Mouse (Mus musculus): Measurements from ENCODE around the gene Colgalt2. TPM values are rescaled to one million over a fixed set of nuclear protein-coding genes. Genes with fewer than 3 reads are reported as not detected.

The Colgalt2 gene
- polyA plus RNA-seq, 1 experiment from 2014 or later: 0.29 TPM

DNA sequence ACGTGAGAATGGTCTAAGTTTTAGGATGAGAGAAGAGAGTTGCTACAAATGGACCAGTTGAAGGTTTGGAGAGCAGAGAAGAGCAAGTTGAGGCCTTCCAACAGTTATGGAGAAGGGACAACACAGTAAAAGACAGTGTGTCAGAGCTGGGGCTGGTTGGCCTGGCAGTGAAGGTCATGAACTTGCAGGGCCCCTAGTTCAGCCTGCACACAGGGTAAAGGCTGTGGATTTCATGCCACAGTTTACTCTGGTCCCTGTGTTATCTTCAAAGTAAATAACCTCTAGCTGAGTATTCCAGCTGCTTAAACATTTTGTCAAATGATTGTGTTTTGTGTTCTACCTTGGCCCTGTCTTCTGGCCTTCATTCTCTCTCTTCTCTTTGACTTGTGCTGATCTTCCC is 922 bp upstream of the Colgalt2 start:
- WGBS (ENCODE audit: insufficient replicate concordance): 24% methylated on average over 1 of the region's 1 CpGs
- ATAC-seq (ENCODE audit: low read depth) (peak; percentile 68), DNase-seq (no peak)
- Histone ChIP-seq H3K36me3 (no peaks in the 10 kb centered on the region), H3K27ac (no peak overlapping the region), H3K4me3 (replicated peaks) (no peak overlapping the region), H3K9me3 (replicated peaks) (peaks cover 4% of the 10 kb centered on the region; the same call in 1 of the 2 replicates), H3K4me1 (replicated peaks) (0 out of 2 replicates have a peak, but pooled peaks cover 3% of the 10 kb centered on the region), H3K4me2 (no peak overlapping the region), H3K27me3 (peaks cover 47% of the 10 kb centered on the region), H3K9ac (no peak overlapping the region)

DNA sequence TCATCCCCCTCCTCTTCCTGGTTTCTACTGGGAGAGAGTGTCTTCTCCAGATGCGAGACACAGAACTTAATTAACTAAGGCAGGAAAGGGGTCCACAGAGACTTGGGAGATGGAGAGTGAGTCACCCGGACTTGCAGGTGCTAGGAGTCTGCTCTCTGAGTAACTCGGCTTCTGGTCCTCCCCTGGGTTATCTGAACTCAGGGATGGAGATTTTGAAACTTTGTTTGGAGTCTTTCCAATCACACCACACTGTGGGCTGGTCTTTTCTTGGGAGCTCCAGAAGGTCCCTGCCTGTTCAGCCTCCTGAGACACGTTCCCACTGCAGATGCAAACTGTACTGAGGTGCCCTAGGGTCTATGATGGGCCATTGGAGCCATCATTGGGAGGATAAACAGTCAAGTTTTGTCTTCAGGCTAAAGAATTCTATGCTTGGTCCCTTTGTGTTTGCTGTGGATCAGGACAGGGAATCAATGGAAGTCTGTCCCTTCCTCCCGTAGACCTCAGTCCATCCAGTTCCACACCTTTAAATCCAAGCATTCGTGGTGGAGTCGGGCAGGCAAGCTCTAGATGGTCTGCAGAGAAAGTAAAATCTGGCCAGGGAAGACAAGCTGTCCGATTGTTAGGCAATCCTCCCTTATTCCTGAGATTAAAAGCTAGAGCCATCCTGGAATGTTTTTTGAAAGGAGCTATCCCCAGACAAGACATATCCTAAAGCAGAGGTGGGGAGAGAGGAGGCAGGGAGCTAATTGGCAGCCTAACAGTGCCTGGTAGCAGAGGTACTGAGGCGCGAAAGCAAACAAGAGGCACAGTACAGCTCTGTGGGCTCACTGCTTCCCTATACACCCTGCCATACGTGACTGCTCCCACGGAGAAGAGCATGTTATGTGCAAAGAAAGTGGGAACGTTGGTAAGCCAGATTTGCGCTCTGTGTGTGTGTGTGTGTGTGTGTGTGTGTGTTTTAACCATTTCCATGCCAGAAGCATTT is 1.2 kb downstream of the Colgalt2 start:
- WGBS (ENCODE audit: insufficient replicate concordance): 20% methylated on average over 14 of the region's 14 CpGs
- H3K9ac ChIP-seq: no peak overlapping the region
- 0 out of 2 replicates have a peak, but pooled peaks cover 3% of the 10 kb centered on the region for H3K4me1 ChIP-seq (replicated peaks)
- H3K4me2 ChIP-seq: peak overlapping the region; percentile 63
- H3K36me3 ChIP-seq: no peaks in the 10 kb centered on the region
- ATAC-seq (ENCODE audit: low read depth) (no peak), DNase-seq (no peak)
- H3K4me3 ChIP-seq (replicated peaks): peak overlapping the region; percentile 54; the same call in 1 of the 2 replicates
- H3K27ac ChIP-seq: no peak overlapping the region
- peaks cover 47% of the 10 kb centered on the region for H3K27me3 ChIP-seq
- H3K9me3 ChIP-seq (replicated peaks): 0 out of 2 replicates have a peak, but pooled peaks cover 4% of the 10 kb centered on the region

DNA sequence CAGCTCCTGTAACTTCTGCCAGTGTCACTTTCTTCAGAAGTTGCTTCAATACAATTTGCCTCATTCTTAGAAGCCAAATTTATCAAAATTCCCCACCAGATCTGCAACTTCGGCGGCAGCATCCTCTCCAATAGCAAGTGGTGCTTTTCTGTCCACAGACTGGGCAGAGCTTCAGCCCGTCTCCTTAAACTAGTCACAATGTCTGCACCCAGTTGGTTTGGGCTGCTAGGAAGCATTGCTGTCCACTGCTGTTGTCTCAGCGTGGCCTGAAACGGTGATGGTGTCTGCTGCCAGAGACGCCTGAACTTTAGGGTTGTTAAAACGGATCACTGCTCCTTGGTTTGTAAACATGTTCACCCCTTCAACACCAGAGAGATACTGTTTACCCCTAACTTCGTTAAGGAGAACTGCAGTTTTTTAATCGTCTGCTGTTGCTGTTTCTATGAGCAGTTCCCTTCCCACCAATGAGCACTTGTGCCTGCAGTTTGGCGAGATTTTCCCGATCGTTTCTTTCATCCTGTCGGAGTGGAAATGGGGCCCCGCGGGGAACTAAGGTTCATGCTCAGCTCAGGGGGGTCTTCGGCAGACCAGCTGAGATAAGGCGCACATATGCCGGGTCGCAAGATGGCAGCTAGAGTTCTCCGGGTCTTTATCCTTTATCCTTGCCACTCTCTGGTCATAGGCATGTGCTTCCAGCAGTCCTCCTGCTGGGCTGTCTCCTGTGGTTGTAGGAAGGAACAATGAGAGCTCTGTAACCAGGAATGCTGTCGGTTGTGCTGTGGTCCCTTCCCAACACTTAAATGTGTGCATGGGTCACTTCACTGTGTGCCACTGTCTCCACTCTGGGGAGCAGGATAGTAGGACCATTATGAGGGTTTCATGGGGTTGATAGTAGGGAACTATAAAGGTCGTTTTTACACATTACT is 7.7 kb downstream of the Colgalt2 start:
- DNase-seq: no peak
- H3K4me2 ChIP-seq: no peak overlapping the region

DNA sequence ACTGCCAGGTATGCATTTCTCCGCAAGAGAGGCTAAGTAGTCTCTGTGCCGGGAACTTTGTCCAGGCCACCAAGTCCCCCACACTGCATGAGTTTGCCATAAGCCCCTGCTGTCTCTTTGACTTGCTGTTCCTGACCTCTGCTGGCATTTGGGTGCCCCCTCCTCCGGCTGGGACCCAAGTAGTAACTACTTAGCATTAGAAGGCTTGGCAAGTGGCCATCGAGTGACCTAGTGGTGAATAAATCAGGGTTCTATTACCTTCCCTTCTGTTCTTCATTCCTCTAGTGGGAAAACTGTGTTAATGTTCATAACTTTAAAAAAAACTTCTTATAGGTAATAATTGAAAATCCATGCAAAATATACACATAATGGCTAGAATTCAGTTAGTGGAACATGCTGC is 9.7 kb downstream of the Colgalt2 start:
- H3K9me3 ChIP-seq (replicated peaks): 0 out of 2 replicates have a peak, but pooled peaks cover 2% of the 10 kb centered on the region
- WGBS (ENCODE audit: insufficient replicate concordance): 65% methylated on average over 4 of the region's 4 CpGs
- H3K4me1 ChIP-seq (replicated peaks): no peaks in the 10 kb centered on the region

More for the DNA sequence above, 7.7 kb downstream of the Colgalt2 start:
- Histone ChIP-seq H3K4me1 (replicated peaks) (no peaks in the 10 kb centered on the region), H3K36me3 (no peaks in the 10 kb centered on the region), H3K9ac (no peak overlapping the region), H3K27me3 (peaks cover 9% of the 10 kb centered on the region), H3K9me3 (replicated peaks) (0 out of 2 replicates have a peak, but pooled peaks cover under 1% of the 10 kb centered on the region), H3K4me3 (replicated peaks) (no peak overlapping the region), H3K27ac (no peak overlapping the region)
- no peak for ATAC-seq (ENCODE audit: low read depth)
- 43% methylated on average over 22 of the region's 22 CpGs for WGBS (ENCODE audit: insufficient replicate concordance)

DNA sequence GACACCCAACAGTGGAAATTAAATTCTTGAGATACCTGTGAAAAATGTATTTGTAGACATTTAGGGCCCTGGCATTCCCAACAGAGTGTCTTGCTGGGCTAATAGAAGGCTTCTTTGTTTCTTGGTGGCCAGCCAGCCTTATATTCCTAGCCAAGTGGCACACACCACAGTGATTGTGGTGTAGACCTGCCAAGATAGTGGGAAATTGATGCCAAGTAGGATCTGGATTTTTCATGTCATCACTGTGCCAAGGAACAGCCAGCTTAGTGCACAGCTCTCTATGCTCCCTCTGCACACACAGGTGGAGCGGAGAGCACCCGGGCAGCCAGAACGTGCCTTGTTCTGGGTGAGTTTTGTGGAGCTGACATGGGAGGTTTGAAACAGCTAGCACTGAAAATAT is 11.0 kb downstream of the Colgalt2 start:
- DNase-seq: no peak
- Histone ChIP-seq H3K36me3 (no peaks in the 10 kb centered on the region), H3K4me2 (no peak overlapping the region), H3K27me3 (peaks cover 2% of the 10 kb centered on the region; the same call in 1 of the 2 replicates), H3K4me1 (replicated peaks) (no peaks in the 10 kb centered on the region), H3K4me3 (replicated peaks) (no peak overlapping the region), H3K9ac (no peak overlapping the region), H3K9me3 (replicated peaks) (0 out of 2 replicates have a peak, but pooled peaks cover 2% of the 10 kb centered on the region), H3K27ac (no peak overlapping the region)
- no peak for ATAC-seq (ENCODE audit: low read depth)
- 70% methylated on average over 3 of the region's 3 CpGs for WGBS (ENCODE audit: insufficient replicate concordance)

More for the DNA sequence above, 9.7 kb downstream of the Colgalt2 start:
- DNase-seq (no peak), ATAC-seq (ENCODE audit: low read depth) (no peak)
- no peak overlapping the region for H3K9ac ChIP-seq
- H3K27ac ChIP-seq: no peak overlapping the region
- H3K4me3 ChIP-seq (replicated peaks): no peak overlapping the region
- H3K4me2 ChIP-seq: no peak overlapping the region
- H3K36me3 ChIP-seq: no peaks in the 10 kb centered on the region
- peaks cover 2% of the 10 kb centered on the region; the same call in 1 of the 2 replicates for H3K27me3 ChIP-seq

DNA sequence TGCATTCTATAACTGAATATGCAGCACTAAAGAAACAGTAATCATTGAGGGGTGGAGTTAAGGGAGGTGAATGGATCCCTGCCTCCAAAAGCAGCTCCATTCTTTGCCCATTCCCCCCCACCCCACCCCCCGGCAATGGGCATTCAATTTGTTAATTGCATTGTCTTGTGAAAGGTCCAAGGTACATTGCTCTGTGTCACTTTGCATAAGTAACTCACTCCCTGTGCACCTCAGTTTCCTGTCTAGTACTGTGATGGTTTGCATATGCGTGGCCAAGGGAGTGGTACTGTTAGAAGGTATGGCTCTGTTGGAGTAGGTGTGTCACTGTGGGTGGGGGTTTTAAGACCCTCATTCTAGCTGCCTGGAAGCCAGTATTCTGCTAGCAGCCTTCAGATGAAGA is 13.5 kb downstream of the Colgalt2 start:
- Histone ChIP-seq H3K36me3 (no peaks in the 10 kb centered on the region), H3K4me2 (no peak overlapping the region), H3K27ac (no peak overlapping the region), H3K4me3 (replicated peaks) (no peak overlapping the region), H3K4me1 (replicated peaks) (no peaks in the 10 kb centered on the region), H3K27me3 (no peaks in the 10 kb centered on the region), H3K9ac (no peak overlapping the region), H3K9me3 (replicated peaks) (0 out of 2 replicates have a peak, but pooled peaks cover 2% of the 10 kb centered on the region)
- DNase-seq (no peak), ATAC-seq (ENCODE audit: low read depth) (no peak)
- 73% methylated on average over 2 of the region's 2 CpGs for WGBS (ENCODE audit: insufficient replicate concordance)

DNA sequence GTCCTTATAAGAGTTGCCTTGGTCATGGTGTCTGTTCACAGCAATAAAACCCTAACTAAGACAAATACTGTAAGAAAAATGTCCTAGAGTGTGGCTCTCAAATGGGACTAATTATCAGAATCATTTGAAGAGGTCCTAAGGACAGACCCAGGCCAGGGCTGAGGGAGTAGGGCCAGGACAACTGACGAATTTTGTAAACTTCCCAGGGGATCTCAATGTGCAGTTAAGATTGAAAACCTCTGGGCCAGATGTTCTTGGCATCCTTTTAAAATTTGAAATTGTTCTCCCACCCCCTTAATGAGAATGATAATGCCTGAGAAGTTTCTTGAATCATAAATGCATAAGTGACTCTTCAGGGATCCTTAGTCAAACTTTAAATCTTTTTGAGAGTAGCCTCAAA is 14.3 kb downstream of the Colgalt2 start:
- Histone ChIP-seq H3K9me3 (replicated peaks) (0 out of 2 replicates have a peak, but pooled peaks cover 2% of the 10 kb centered on the region), H3K27me3 (no peaks in the 10 kb centered on the region), H3K36me3 (no peaks in the 10 kb centered on the region), H3K4me3 (replicated peaks) (no peak overlapping the region), H3K4me2 (no peak overlapping the region), H3K9ac (no peak overlapping the region), H3K4me1 (replicated peaks) (no peaks in the 10 kb centered on the region), H3K27ac (no peak overlapping the region)
- no peak for DNase-seq
- 40% methylated on average over 1 of the region's 1 CpGs for WGBS (ENCODE audit: insufficient replicate concordance)
- no peak for ATAC-seq (ENCODE audit: low read depth)

DNA sequence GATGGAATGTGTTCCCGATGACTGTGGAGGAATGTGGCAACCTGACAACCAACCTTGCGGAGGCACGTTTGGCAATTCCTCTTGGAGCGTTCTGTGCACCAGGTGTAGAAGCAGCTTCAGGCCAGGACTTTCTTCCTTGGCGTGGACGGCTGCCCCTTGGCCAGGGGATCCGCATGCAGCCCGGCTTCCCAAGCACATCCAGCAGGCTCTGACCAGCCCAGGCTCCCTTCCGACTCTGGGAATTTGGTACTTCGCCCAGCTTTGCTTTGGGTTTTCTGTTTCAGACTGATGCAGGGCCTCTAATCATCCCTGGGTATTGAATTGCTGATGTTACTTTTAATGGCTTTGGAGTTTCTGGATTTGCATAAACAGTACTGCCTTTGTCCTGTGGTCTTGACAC is 14.8 kb downstream of the Colgalt2 start:
- DNase-seq: no peak

DNA sequence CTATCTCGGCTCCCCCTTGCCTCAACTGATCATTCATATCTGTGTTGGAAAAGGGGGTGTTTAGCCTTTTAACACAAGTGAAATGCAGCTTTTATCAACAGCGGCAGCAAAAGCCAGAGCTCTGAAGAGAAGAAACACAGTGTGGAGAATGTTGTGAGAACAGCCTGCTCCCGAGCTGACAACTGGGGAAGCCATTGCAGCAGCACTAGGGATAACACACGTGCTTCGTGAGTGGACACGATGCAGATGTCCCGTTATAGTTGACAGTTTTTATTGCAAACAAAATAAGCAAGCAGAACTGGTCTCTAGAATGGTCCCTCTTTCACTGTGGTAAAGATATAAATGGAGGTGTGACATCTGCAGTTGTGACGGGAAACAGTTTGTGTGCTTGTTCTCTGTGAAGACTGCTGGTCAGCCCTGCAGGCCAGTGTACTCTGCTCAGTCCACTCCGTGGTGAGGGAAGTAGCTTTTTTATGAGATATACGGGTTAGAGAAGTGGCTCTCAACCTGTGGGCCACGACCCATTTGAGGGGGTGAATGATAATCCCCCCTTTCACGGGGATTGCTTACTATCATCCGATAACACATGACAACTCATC is 16.8 kb downstream of the Colgalt2 start:
- WGBS (ENCODE audit: insufficient replicate concordance): 63% methylated on average over 13 of the region's 13 CpGs
- no peaks in the 10 kb centered on the region for H3K4me1 ChIP-seq (replicated peaks)
- no peak overlapping the region for H3K4me2 ChIP-seq
- no peak for ATAC-seq (ENCODE audit: low read depth)
- H3K27me3 ChIP-seq: no peaks in the 10 kb centered on the region
- H3K9ac ChIP-seq: no peak overlapping the region
- no peak for DNase-seq
- H3K27ac ChIP-seq: no peak overlapping the region
- no peak overlapping the region for H3K4me3 ChIP-seq (replicated peaks)
- H3K36me3 ChIP-seq: no peaks in the 10 kb centered on the region
- 0 out of 2 replicates have a peak, but pooled peaks cover 2% of the 10 kb centered on the region for H3K9me3 ChIP-seq (replicated peaks)

More for the DNA sequence above, 14.8 kb downstream of the Colgalt2 start:
- no peaks in the 10 kb centered on the region for H3K27me3 ChIP-seq
- no peak for ATAC-seq (ENCODE audit: low read depth)
- no peak overlapping the region for H3K4me2 ChIP-seq
- no peak overlapping the region for H3K9ac ChIP-seq
- H3K27ac ChIP-seq: no peak overlapping the region
- WGBS (ENCODE audit: insufficient replicate concordance): 80% methylated on average over 10 of the region's 10 CpGs
- H3K36me3 ChIP-seq: no peaks in the 10 kb centered on the region
- 0 out of 2 replicates have a peak, but pooled peaks cover 2% of the 10 kb centered on the region for H3K9me3 ChIP-seq (replicated peaks)
- no peak overlapping the region for H3K4me3 ChIP-seq (replicated peaks)
- no peaks in the 10 kb centered on the region for H3K4me1 ChIP-seq (replicated peaks)

DNA sequence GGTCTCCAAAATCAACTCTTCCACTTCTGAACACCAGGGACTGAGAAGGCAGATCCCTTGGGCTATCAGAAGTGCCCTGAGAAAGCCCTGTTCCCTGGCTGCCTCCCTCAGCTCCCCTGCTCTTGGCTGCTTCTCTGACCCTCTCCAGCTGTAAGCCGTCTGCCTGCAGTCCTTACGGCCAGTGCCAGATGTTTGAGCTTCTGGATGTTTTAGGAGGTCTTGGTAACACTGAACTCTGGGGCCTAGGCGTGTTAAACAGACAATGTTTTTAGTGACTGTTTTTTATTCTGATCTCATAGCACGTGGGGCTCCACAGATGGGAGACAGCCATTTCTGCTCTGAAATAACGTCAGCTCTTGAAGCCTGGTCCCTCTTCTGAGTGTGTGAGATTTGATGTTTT is 18.0 kb downstream of the Colgalt2 start:
- H3K4me1 ChIP-seq (replicated peaks): no peaks in the 10 kb centered on the region
- no peak overlapping the region for H3K4me3 ChIP-seq (replicated peaks)
- DNase-seq (no peak), ATAC-seq (ENCODE audit: low read depth) (no peak)
- H3K9ac ChIP-seq: no peak overlapping the region
- no peak overlapping the region for H3K4me2 ChIP-seq
- no peaks in the 10 kb centered on the region for H3K27me3 ChIP-seq
- 54% methylated on average over 5 of the region's 5 CpGs for WGBS (ENCODE audit: insufficient replicate concordance)
- no peaks in the 10 kb centered on the region for H3K36me3 ChIP-seq
- no peaks in the 10 kb centered on the region for H3K9me3 ChIP-seq (replicated peaks)
- H3K27ac ChIP-seq: no peak overlapping the region
